Mouse (Mus musculus) liver, adult 2 months (tissue): ENCODE measurements around the gene E2f8. TPM values are rescaled to one million over a fixed set of nuclear protein-coding genes. Genes with fewer than 3 reads are reported as not detected.
A peak's percentile ranks its signal among the peaks of the same experiment; 100 is the strongest.

ENCODE experiments used
- DNase-seq: peaks from one replicate; pipeline ENCODE4 v3.0.0-alpha.2; 2011; ENCODE audit warnings: low read depth, low spot score; ENCODE audit errors: extremely low read depth
- H3K27ac ChIP-seq: fragments of 200-500 bp; replicated peaks from 2 replicates; pipeline ENCODE4 v1.5.1; 2012; ENCODE audit warnings: low read depth, mild to moderate bottlenecking, control low read depth, inconsistent platforms, low read length; ENCODE audit not compliant: insufficient read depth
- H3K27me3 ChIP-seq: fragments of 200-500 bp; 2 replicates; pipeline ENCODE4 v1.6.1; 2012; ENCODE audit warnings: mild to moderate bottlenecking, moderate library complexity, low read length, inconsistent platforms; ENCODE audit not compliant: control insufficient read depth, insufficient read depth
- H3K36me3 ChIP-seq: fragments of 200-500 bp; 2 replicates; pipeline ENCODE4 v1.6.1; 2012; ENCODE audit warnings: low read length, inconsistent platforms; ENCODE audit not compliant: control insufficient read depth, insufficient read depth
- H3K4me1 ChIP-seq: fragments of 200-500 bp; 2 replicates; pipeline ENCODE4 v1.6.1; 2011; ENCODE audit warnings: low read length; ENCODE audit not compliant: control insufficient read depth, insufficient read depth
- H3K4me3 ChIP-seq: fragments of 200-500 bp; 2 replicates; pipeline ENCODE4 v1.5.1; 2011; ENCODE audit warnings: low read depth, mild to moderate bottlenecking, control low read depth, low read length, moderate library complexity; ENCODE audit not compliant: insufficient read depth
- H3K79me2 ChIP-seq: fragments of 200-500 bp; 2 replicates; pipeline ENCODE4 v1.6.1; 2012; ENCODE audit warnings: inconsistent platforms, mild to moderate bottlenecking, low read length, moderate library complexity; ENCODE audit not compliant: control insufficient read depth, insufficient read depth
- H3K9ac ChIP-seq: fragments of 200-500 bp; 2 replicates; pipeline ENCODE4 v1.6.1; 2012; ENCODE audit warnings: low read depth, mild to moderate bottlenecking, control low read depth, inconsistent platforms, low read length
- CTCF ChIP-seq: fragments of 200-500 bp; IDR thresholded peaks from 2 replicates; pipeline ENCODE4 v1.5.1; 2011; ENCODE audit warnings: low read depth, low read length, control low read depth
- POLR2A ChIP-seq: fragments of 200-500 bp; IDR thresholded peaks from 2 replicates; pipeline ENCODE4 v1.6.1; 2011; ENCODE audit warnings: low read length, control low read depth; ENCODE audit not compliant: insufficient read depth; ENCODE audit errors: extremely low read depth
- WGBS: fragments of 180-500 bp; shearing (Covaris S2); methylation state at CpG from one replicate; pipeline ENCODE4 v1.1.7; 2018; 5-methylcytosine and 5-hydroxymethylcytosine counted together
- polyA plus RNA-seq: library from polyadenylated mRNA; depleted of rRNA; stranded (reverse); fragments of >200 nt; gene quantifications from 2 replicates; pipeline ENCODE4 v1.2.3, GENCODE M21; 2012
- total RNA-seq: library from RNA; depleted of rRNA; stranded (reverse); fragments of >200 nt; gene quantifications from 2 replicates; pipeline ENCODE4 v1.2.3, GENCODE M21; 2014

Gene E2f8
- total and polyA plus RNA-seq, 2 experiments: 0.83 to 2.6 TPM

GRCm38 (mm10) chr7:48888751-48889150 lies 7.4 kb upstream of the E2f8 start:
- Histone ChIP-seq H3K4me1 (no peaks in the 10 kb centered on the region), H3K36me3 (no peaks in the 10 kb centered on the region), H3K79me2 (no peaks in the 10 kb centered on the region), H3K27me3 (no peaks in the 10 kb centered on the region), H3K9ac (no peak overlapping the region), H3K4me3 (no peak overlapping the region), H3K27ac (no peak overlapping the region)
- TF ChIP-seq CTCF: no peak
- TF ChIP-seq POLR2A: no peak
- DNase-seq: no peak
- WGBS: 83% methylated on average over 2 of the region's 2 CpGs

GRCm38 (mm10) chr7:48887973-48888372 lies 6.6 kb upstream of the E2f8 start:
- H3K4me3 ChIP-seq: no peak overlapping the region
- H3K4me1 ChIP-seq: 0 out of 2 replicates have a peak, but pooled peaks cover 6% of the 10 kb centered on the region
- no peak overlapping the region for H3K27ac ChIP-seq
- TF ChIP-seq CTCF: no peak
- TF ChIP-seq POLR2A: 0 out of 2 replicates have a peak, but pooled peaks have one; percentile 7
- WGBS: 67% methylated on average over 8 of the region's 8 CpGs
- no peaks in the 10 kb centered on the region for H3K27me3 ChIP-seq
- H3K79me2 ChIP-seq: no peaks in the 10 kb centered on the region
- no peaks in the 10 kb centered on the region for H3K36me3 ChIP-seq
- DNase-seq: no peak
- H3K9ac ChIP-seq: no peak overlapping the region

- 35% methylated on average over 5 of the region's 5 CpGs for WGBS
- no peak overlapping the region for H3K9ac ChIP-seq
- no peaks in the 10 kb centered on the region for H3K79me2 ChIP-seq
- H3K27me3 ChIP-seq: no peaks in the 10 kb centered on the region
- H3K27ac ChIP-seq: no peak overlapping the region; the same call in 1 of the 2 replicates
- DNase-seq: peak; percentile 22
- no peak for TF ChIP-seq CTCF
- no peak for TF ChIP-seq POLR2A
- H3K4me3 ChIP-seq: no peak overlapping the region
- H3K36me3 ChIP-seq: no peaks in the 10 kb centered on the region
- peaks cover 20% of the 10 kb centered on the region for H3K4me1 ChIP-seq
Measured at GRCm38 (mm10) chr7:48884266-48884611, 2.8 kb upstream of the E2f8 start.

GRCm38 (mm10) chr7:48883525-48884265 lies 2.3 kb upstream of the E2f8 start:
- 55% methylated on average over 4 of the region's 4 CpGs for WGBS
- Histone ChIP-seq H3K4me3 (no peak overlapping the region), H3K27ac (peak overlapping the region; percentile 25; the same call in 1 of the 2 replicates), H3K36me3 (no peaks in the 10 kb centered on the region), H3K79me2 (no peaks in the 10 kb centered on the region), H3K4me1 (peaks cover 20% of the 10 kb centered on the region), H3K27me3 (no peaks in the 10 kb centered on the region), H3K9ac (no peak overlapping the region)
- TF ChIP-seq CTCF: no peak
- TF ChIP-seq POLR2A: no peak
- peak; percentile 59 for DNase-seq

- H3K4me3 ChIP-seq: peak overlapping the region; percentile 51
- no peaks in the 10 kb centered on the region for H3K27me3 ChIP-seq
- no peak for DNase-seq
- peaks cover 23% of the 10 kb centered on the region for H3K4me1 ChIP-seq
- peaks cover 3% of the 10 kb centered on the region; the same call in 1 of the 2 replicates for H3K79me2 ChIP-seq
- WGBS: 5% methylated on average over 28 of the region's 28 CpGs
- H3K9ac ChIP-seq: peak overlapping the region; percentile 77
- no peak for TF ChIP-seq CTCF
- TF ChIP-seq POLR2A: 0 out of 2 replicates have a peak, but pooled peaks have one; percentile 5
- peak overlapping the region; percentile 45 for H3K27ac ChIP-seq
- H3K36me3 ChIP-seq: no peaks in the 10 kb centered on the region
Measured at GRCm38 (mm10) chr7:48881971-48882609, 694 bp upstream of the E2f8 start.
